Mouse (Mus musculus): Measurements from ENCODE around the gene Med16.
"Not testable (repeated sequence)": the region's sequence is repeated elsewhere in the genome, so short reads cannot be mapped to it uniquely, and the experiment has no call there.

The Med16 gene

GRCm38 (mm10) chr10:79916808-79917531 is 8.2 kb upstream of the Med16 start, which contains the start of gene Kiss1r:
Gene Kiss1r, plus strand, starts transcription at chr10:79916971.
- peak; percentile 89 to 93 for DNase-seq

- peak in 1 of 2 experiments; percentile 40 for DNase-seq
These were observed 7.4 kb upstream of the Med16 start for GRCm38 (mm10) chr10:79916081-79916480.

- no peak for DNase-seq
These were observed 6.3 kb upstream of the Med16 start for GRCm38 (mm10) chr10:79914948-79915596.

GRCm38 (mm10) chr10:79914131-79914947 is 5.6 kb upstream of the Med16 start:
- DNase-seq: no peak

GRCm38 (mm10) chr10:79912412-79912811 is 3.7 kb upstream of the Med16 start:
- DNase-seq: no peak

GRCm38 (mm10) chr10:79910556-79910955 is 1.8 kb upstream of the Med16 start, which contains the start of gene Gm26602:
Gene Gm26602, plus strand, starts transcription at chr10:79910856.
- no peak for DNase-seq

GRCm38 (mm10) chr10:79909092-79909922 is 584 bp upstream of the Med16 start:
- DNase-seq: peak; percentile 40 to 65

GRCm38 (mm10) chr10:79907415-79907814 is 1.3 kb downstream of the Med16 start:
- peak in 1 of 2 experiments; percentile 24 for DNase-seq

- DNase-seq: peak in 1 of 2 experiments; percentile 25
These were observed 2.0 kb downstream of the Med16 start for GRCm38 (mm10) chr10:79906712-79907111.

- no peak for DNase-seq
These were observed 7.7 kb downstream of the Med16 start for GRCm38 (mm10) chr10:79900951-79901410.

- peak in 1 of 2 experiments; percentile 11 for DNase-seq
These were observed 11.1 kb downstream of the Med16 start for GRCm38 (mm10) chr10:79897316-79898245.

GRCm38 (mm10) chr10:79896814-79897213 is 11.9 kb downstream of the Med16 start:
- no peak for DNase-seq

- DNase-seq: peak in 1 of 2 experiments; percentile 28
These were observed 12.4 kb downstream of the Med16 start for GRCm38 (mm10) chr10:79896306-79896705.

GRCm38 (mm10) chr10:79892451-79893118 is 16.1 kb downstream of the Med16 start:
- peak; percentile 87 to 93 for DNase-seq

GRCm38 (mm10) chr10:79890670-79891069 is 18.1 kb downstream of the Med16 start, which contains the start of gene Cfd:
Gene Cfd, plus strand, starts transcription at chr10:79890853.
- DNase-seq: no peak

- no peak for DNase-seq
These were observed 19.3 kb downstream of the Med16 start for GRCm38 (mm10) chr10:79889386-79889785.

GRCm38 (mm10) chr10:79886611-79887010 is 22.1 kb downstream of the Med16 start:
- DNase-seq: no peak

GRCm38 (mm10) chr10:79886054-79886453 is 22.7 kb downstream of the Med16 start, which contains the start of gene Elane:
Gene Elane, plus strand, starts transcription at chr10:79886247.
- no peak for DNase-seq

GRCm38 (mm10) chr10:79884938-79885337 is 23.8 kb downstream of the Med16 start:
- not testable (repeated sequence) for DNase-seq

- peak in 1 of 2 experiments; percentile 69 for DNase-seq
These were observed 24.3 kb downstream of the Med16 start for GRCm38 (mm10) chr10:79884446-79884845.

Data from cerebellum, postnatal 25 days (tissue).